ENCODE assay signal across 13 mouse cellular contexts in the genomic region with DNA sequence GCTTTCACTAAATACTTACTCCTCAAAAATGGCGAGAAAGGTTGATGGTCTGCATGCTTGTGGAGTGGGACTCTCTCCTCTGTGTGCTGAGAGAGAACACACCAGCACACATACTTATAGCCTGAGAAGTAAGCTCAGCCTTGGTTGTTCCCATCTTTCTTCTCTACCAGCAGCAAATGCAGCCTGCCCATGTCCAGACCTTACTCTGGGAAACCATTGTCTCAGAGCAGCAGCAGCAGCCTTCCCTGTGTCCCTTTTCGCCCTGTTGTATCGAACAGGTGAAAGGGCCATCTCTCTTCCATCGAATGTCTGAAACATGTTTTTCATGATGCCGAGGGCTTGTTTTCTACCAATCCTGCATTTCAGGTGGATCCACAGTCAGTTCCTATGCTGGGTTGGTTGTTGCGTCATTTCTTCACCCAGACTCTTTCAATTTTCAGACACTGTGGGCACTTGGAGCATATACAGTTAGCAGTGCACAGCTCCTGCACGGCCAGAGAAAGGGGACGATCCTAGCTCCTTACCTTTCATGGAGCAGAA.
DNase-seq lines count a peak whose midpoint lies in the region; ATAC-seq and TF ChIP-seq lines count a peak whose summit lies in the region.
"Had no signal": no experiment of that assay in that cellular context is flagged by ENCODE, and none has a peak within 500 bp of the region (broad histone marks: within the 10 kb centered on the region; RNA-seq: fewer than 3 reads in every experiment).

No protein-coding gene starts in this region.

- WGBS in heart, embryonic 10.5 days, result 88% methylated on average over 8 of the region's 8 CpGs
- WGBS in limb, embryonic 12.5 days, result 86% methylated on average over 8 of the region's 8 CpGs
- WGBS in limb, embryonic 10.5 days, result 94% methylated on average over 8 of the region's 8 CpGs
- WGBS in embryonic facial prominence, embryonic 15.5 days, result 63% methylated on average over 8 of the region's 8 CpGs
- WGBS in forebrain, embryonic 10.5 days, result 93% methylated on average over 8 of the region's 8 CpGs

- no peak overlapping the region for H3K4me3 ChIP-seq in heart, embryonic 10.5 days
- no peak overlapping the region for H3K4me3 ChIP-seq in limb, embryonic 12.5 days (replicated peaks)
- no peak overlapping the region for H3K4me3 ChIP-seq in limb, embryonic 10.5 days
- peak overlapping the region; percentile 10; the same call in 1 of the 2 replicates for H3K4me3 ChIP-seq in embryonic facial prominence, embryonic 15.5 days (replicated peaks)
- peak overlapping the region; percentile 86 for H3K4me3 ChIP-seq in myocyte
- H3K4me3 ChIP-seq in forebrain, embryonic 10.5 days, result no peak overlapping the region
- H3K4me3 ChIP-seq: forebrain, embryonic 13.5 days had no signal

- ATAC-seq in limb, embryonic 12.5 days (ENCODE audit: insufficient number of reproducible peaks, insufficient read depth, low FRiP score, low TSS enrichment, low read depth), result no peak
- ATAC-seq in embryonic facial prominence, embryonic 15.5 days (ENCODE audit: insufficient number of reproducible peaks, low FRiP score, low TSS enrichment, low read depth), result no peak
- ATAC-seq: forebrain, embryonic 13.5 days; hindbrain, embryonic 16.5 days; midbrain, embryonic 16.5 days had no signal

- H3K27me3 ChIP-seq in heart, embryonic 10.5 days (ENCODE audit: insufficient read depth, poor library complexity, severe bottlenecking), result no peaks in the 10 kb centered on the region
- H3K27me3 ChIP-seq in limb, embryonic 12.5 days, result no peaks in the 10 kb centered on the region
- H3K27me3 ChIP-seq in limb, embryonic 10.5 days (ENCODE audit: low read depth, poor library complexity, severe bottlenecking), result no peaks in the 10 kb centered on the region
- H3K27me3 ChIP-seq in embryonic facial prominence, embryonic 15.5 days, result no peaks in the 10 kb centered on the region
- H3K27me3 ChIP-seq in myocyte (ENCODE audit: control insufficient read depth, insufficient read depth, insufficient read length), result no peaks in the 10 kb centered on the region
- H3K27me3 ChIP-seq in forebrain, embryonic 10.5 days (ENCODE audit: poor library complexity, severe bottlenecking), result no peaks in the 10 kb centered on the region
- H3K27me3 ChIP-seq: forebrain, embryonic 13.5 days had no signal

- no peak for TF ChIP-seq POLR2A in myocyte (IDR thresholded peaks at IDR 0.05; ENCODE audit: insufficient read length, low read depth)

- H3K9me3 ChIP-seq in heart, embryonic 10.5 days, result no peaks in the 10 kb centered on the region
- no peaks in the 10 kb centered on the region for H3K9me3 ChIP-seq in limb, embryonic 12.5 days
- no peaks in the 10 kb centered on the region for H3K9me3 ChIP-seq in limb, embryonic 10.5 days (replicated peaks)
- no peaks in the 10 kb centered on the region for H3K9me3 ChIP-seq in embryonic facial prominence, embryonic 15.5 days (replicated peaks)
- no peaks in the 10 kb centered on the region for H3K9me3 ChIP-seq in forebrain, embryonic 10.5 days
- H3K9me3 ChIP-seq: forebrain, embryonic 13.5 days had no signal

- H3K27ac ChIP-seq in heart, embryonic 10.5 days, result 0 out of 2 replicates have a peak overlapping the region, but pooled peaks have one; percentile 74
- H3K27ac ChIP-seq in limb, embryonic 12.5 days, result peak overlapping the region; percentile 37
- H3K27ac ChIP-seq in limb, embryonic 10.5 days, result no peak overlapping the region
- peak overlapping the region; percentile 88 for H3K27ac ChIP-seq in embryonic facial prominence, embryonic 15.5 days (replicated peaks)
- no peak overlapping the region for H3K27ac ChIP-seq in forebrain, embryonic 10.5 days
- H3K27ac ChIP-seq: forebrain, embryonic 13.5 days had no signal

- H3K36me3 ChIP-seq in heart, embryonic 10.5 days, result peaks cover 5% of the 10 kb centered on the region; the same call in 1 of the 2 replicates
- H3K36me3 ChIP-seq in limb, embryonic 12.5 days, result peaks cover 70% of the 10 kb centered on the region
- H3K36me3 ChIP-seq in limb, embryonic 10.5 days, result peaks cover 70% of the 10 kb centered on the region
- H3K36me3 ChIP-seq in embryonic facial prominence, embryonic 15.5 days, result 0 out of 2 replicates have a peak, but pooled peaks cover 3% of the 10 kb centered on the region
- peaks cover 20% of the 10 kb centered on the region for H3K36me3 ChIP-seq in myocyte (ENCODE audit: control insufficient read depth, insufficient read depth)
- no peaks in the 10 kb centered on the region for H3K36me3 ChIP-seq in forebrain, embryonic 10.5 days (replicated peaks)

- peaks cover 100% of the 10 kb centered on the region for H3K79me2 ChIP-seq in myocyte (ENCODE audit: control insufficient read depth, insufficient read depth)

- H3ac ChIP-seq in myocyte (ENCODE audit: control insufficient read depth, insufficient read length), result no peak overlapping the region

- no peak overlapping the region; the same call in 1 of the 2 replicates for H3K9ac ChIP-seq in limb, embryonic 12.5 days (replicated peaks)
- H3K9ac ChIP-seq in embryonic facial prominence, embryonic 15.5 days, result no peak overlapping the region
- H3K9ac ChIP-seq: forebrain, embryonic 13.5 days had no signal

- peaks cover 78% of the 10 kb centered on the region for H3K4me1 ChIP-seq in heart, embryonic 10.5 days
- peaks cover 94% of the 10 kb centered on the region for H3K4me1 ChIP-seq in limb, embryonic 12.5 days (replicated peaks)
- H3K4me1 ChIP-seq in limb, embryonic 10.5 days, result peaks cover 56% of the 10 kb centered on the region
- H3K4me1 ChIP-seq in embryonic facial prominence, embryonic 15.5 days, result peaks cover 89% of the 10 kb centered on the region
- H3K4me1 ChIP-seq in forebrain, embryonic 10.5 days, result peaks cover 16% of the 10 kb centered on the region

- no peak for DNase-seq in heart, embryonic 10.5 days (ENCODE audit: low spot score)
- DNase-seq in heart, adult 8-10 months (ENCODE audit: low spot score), result no peak
- no peak for DNase-seq in limb, embryonic 10.5 days (ENCODE audit: low spot score)
- DNase-seq in spleen, postnatal 10 days (ENCODE audit: low spot score in 2 of 2), result no peak
- no peak for DNase-seq in forebrain, embryonic 10.5 days (ENCODE audit: extremely low spot score, low spot score)
- DNase-seq: gastrocnemius, postnatal 25 days; right cerebral cortex, postnatal 14 days had no signal

- H3K4me2 ChIP-seq in limb, embryonic 12.5 days, result peak overlapping the region; percentile 26
- peak overlapping the region; percentile 56 for H3K4me2 ChIP-seq in embryonic facial prominence, embryonic 15.5 days (replicated peaks)
- H3K4me2 ChIP-seq in myocyte (ENCODE audit: low read depth), result peak overlapping the region; percentile 99
- H3K4me2 ChIP-seq: forebrain, embryonic 13.5 days had no signal

TF ChIP-seq in myocyte, 11 proteins besides CTCF, POLR2A, EP300 and RAD21:
- TF ChIP-seq REST (IDR thresholded peaks at IDR 0.05; ENCODE audit: insufficient read depth, insufficient read length), result no peak
- no peak for TF ChIP-seq MYOG (IDR thresholded peaks at IDR 0.05; ENCODE audit: control insufficient read depth in 1 of 3, insufficient read depth in 1 of 3, insufficient read length in 2 of 3, low read depth in 2 of 3)
- TF ChIP-seq CEBPB (IDR thresholded peaks at IDR 0.05; ENCODE audit: insufficient read depth, poor library complexity, severe bottlenecking), result peak; percentile 53; the same call in 1 of the 2 replicates

Comparison
In these comparisons a context has a peak if more than half of its experiments do, and no peak if none do; other contexts are left out.
1. H3K27ac ChIP-seq: peak in heart, embryonic 10.5 days (single experiment), limb, embryonic 12.5 days (single experiment) and embryonic facial prominence, embryonic 15.5 days (single experiment); none in limb, embryonic 10.5 days (single experiment) and forebrain, embryonic 10.5 days (single experiment).
2. H3K4me3 ChIP-seq: peak in embryonic facial prominence, embryonic 15.5 days (single experiment) and myocyte (single experiment); none in heart, embryonic 10.5 days (single experiment), limb, embryonic 12.5 days (single experiment), limb, embryonic 10.5 days (single experiment) and forebrain, embryonic 10.5 days (single experiment).
3. H3K4me2 ChIP-seq: peak in every context shown above with its lines; median percentile 99 in myocyte; 56 in embryonic facial prominence, embryonic 15.5 days; 26 in limb, embryonic 12.5 days.